ENCODE assay signal across 12 mouse cellular contexts in the genomic region with DNA sequence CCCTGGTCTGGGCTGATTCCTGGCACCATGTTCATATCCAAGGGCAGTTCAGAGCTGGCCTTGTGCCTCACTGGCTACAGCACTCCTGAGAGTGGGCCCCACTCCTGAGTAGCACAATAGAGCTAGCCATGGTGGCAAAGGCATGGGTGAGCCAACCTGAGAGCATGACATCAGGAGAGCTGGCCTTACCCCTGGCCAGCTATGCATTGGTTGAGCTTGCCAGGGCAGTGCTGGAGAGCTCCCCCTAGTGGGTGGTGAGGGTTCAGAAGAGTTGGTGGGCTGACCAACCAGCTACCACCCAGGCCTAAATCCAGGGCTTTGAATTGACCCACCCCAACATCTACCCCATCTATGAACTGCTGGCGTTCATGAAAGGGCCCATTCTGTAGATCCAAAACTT.
DNase-seq lines count a peak whose midpoint lies in the region; ATAC-seq and TF ChIP-seq lines count a peak whose summit lies in the region.
"Had no signal": no experiment of that assay in that cellular context is flagged by ENCODE, and none has a peak within 500 bp of the region (broad histone marks: within the 10 kb centered on the region; RNA-seq: fewer than 3 reads in every experiment).

No protein-coding gene starts in this region.

- no peak overlapping the region for H3K27ac ChIP-seq in kidney, embryonic 14.5 days (ENCODE audit: low read depth, low read length)
- no peak overlapping the region for H3K27ac ChIP-seq in liver, embryonic 14.5 days
- no peak overlapping the region for H3K27ac ChIP-seq in forebrain, embryonic 16.5 days (ENCODE audit: low read length)
- H3K27ac ChIP-seq: embryonic facial prominence, embryonic 10.5 days; limb, embryonic 13.5 days; midbrain, embryonic 12.5 days; stomach, embryonic 15.5 days had no signal

- peak; percentile 77 for TF ChIP-seq CTCF in liver, embryonic 14.5 days (IDR thresholded peaks at IDR 0.05; ENCODE audit: low read depth)

- TF ChIP-seq EP300 in liver, embryonic 14.5 days (IDR thresholded peaks at IDR 0.05; ENCODE audit: low read depth): no peak

- no peak overlapping the region for H3K9ac ChIP-seq in kidney, embryonic 14.5 days (ENCODE audit: low read depth, low read length)
- no peak overlapping the region for H3K9ac ChIP-seq in liver, embryonic 14.5 days (replicated peaks)
- H3K9ac ChIP-seq in forebrain, embryonic 16.5 days (replicated peaks; ENCODE audit: low read depth, low read length): no peak overlapping the region
- H3K9ac ChIP-seq: limb, embryonic 13.5 days; midbrain, embryonic 12.5 days; stomach, embryonic 15.5 days had no signal

- H3K27me3 ChIP-seq in kidney, embryonic 14.5 days (ENCODE audit: control insufficient read depth, insufficient read depth, low read length): no peaks in the 10 kb centered on the region
- no peaks in the 10 kb centered on the region for H3K27me3 ChIP-seq in liver, embryonic 14.5 days (ENCODE audit: control insufficient read depth, insufficient read depth, low read length)
- H3K27me3 ChIP-seq in forebrain, embryonic 16.5 days (replicated peaks; ENCODE audit: control insufficient read depth, insufficient read depth, low read length): no peaks in the 10 kb centered on the region
- H3K27me3 ChIP-seq: limb, embryonic 13.5 days; midbrain, embryonic 12.5 days had no signal

- peak; percentile 38 for DNase-seq in kidney, adult 18-20 months
- peak; percentile 30 for DNase-seq in A20 (ENCODE audit: low read depth, low spot score)
- peak; percentile 36 for DNase-seq in NIH3T3 (ENCODE audit: low read depth)
- DNase-seq in liver, embryonic 14.5 days (ENCODE audit: low read depth in 3 of 3, low spot score in 3 of 3): no peak
- DNase-seq in gastrocnemius, adult 8-10 months (ENCODE audit: low spot score in 2 of 2): no peak
- DNase-seq in frontal cortex, postnatal 14 days (ENCODE audit: low spot score in 2 of 2): no peak

- 90% methylated on average over 1 of the region's 1 CpGs for WGBS in kidney, embryonic 14.5 days
- 50% methylated on average over 1 of the region's 1 CpGs for WGBS in liver, embryonic 14.5 days (ENCODE audit: insufficient replicate concordance)
- 100% methylated on average over 1 of the region's 1 CpGs for WGBS in forebrain, embryonic 16.5 days

- no peak overlapping the region for H3K4me3 ChIP-seq in kidney, embryonic 14.5 days (ENCODE audit: low read length)
- no peak overlapping the region for H3K4me3 ChIP-seq in liver, embryonic 14.5 days (ENCODE audit: insufficient read depth in 1 of 2, low read depth in 2 of 2, low read length in 2 of 2)
- no peak overlapping the region for H3K4me3 ChIP-seq in forebrain, embryonic 16.5 days (replicated peaks; ENCODE audit: low read length)
- H3K4me3 ChIP-seq: embryonic facial prominence, embryonic 10.5 days; limb, embryonic 13.5 days; midbrain, embryonic 12.5 days; stomach, embryonic 15.5 days had no signal

- no peaks in the 10 kb centered on the region for H3K9me3 ChIP-seq in kidney, embryonic 14.5 days (ENCODE audit: control insufficient read depth, low read length)
- H3K9me3 ChIP-seq in liver, embryonic 14.5 days (ENCODE audit: control insufficient read depth, low read length): no peaks in the 10 kb centered on the region
- H3K9me3 ChIP-seq in forebrain, embryonic 16.5 days (ENCODE audit: control insufficient read depth, low read length): no peaks in the 10 kb centered on the region
- H3K9me3 ChIP-seq: embryonic facial prominence, embryonic 10.5 days; limb, embryonic 13.5 days; midbrain, embryonic 12.5 days; stomach, embryonic 15.5 days had no signal

- H3K4me1 ChIP-seq in kidney, embryonic 14.5 days (ENCODE audit: control insufficient read depth, insufficient read depth, low read length): 0 out of 2 replicates have a peak, but pooled peaks cover 4% of the 10 kb centered on the region
- H3K4me1 ChIP-seq in liver, embryonic 14.5 days (replicated peaks; ENCODE audit: control insufficient read depth in 2 of 2, insufficient read depth in 2 of 2, low read length in 1 of 2): no peaks in the 10 kb centered on the region
- H3K4me1 ChIP-seq in forebrain, embryonic 16.5 days (replicated peaks; ENCODE audit: control insufficient read depth, insufficient read depth, low read length): no peaks in the 10 kb centered on the region
- H3K4me1 ChIP-seq: midbrain, embryonic 12.5 days; stomach, embryonic 15.5 days had no signal

- H3K36me3 ChIP-seq in kidney, embryonic 14.5 days (ENCODE audit: control insufficient read depth, insufficient read depth, low read length): no peaks in the 10 kb centered on the region
- H3K36me3 ChIP-seq in liver, embryonic 14.5 days (replicated peaks; ENCODE audit: control insufficient read depth, insufficient read depth, low read depth): no peaks in the 10 kb centered on the region
- H3K36me3 ChIP-seq in forebrain, embryonic 16.5 days (ENCODE audit: control insufficient read depth, insufficient read depth): no peaks in the 10 kb centered on the region
- H3K36me3 ChIP-seq: embryonic facial prominence, embryonic 10.5 days; limb, embryonic 13.5 days; midbrain, embryonic 12.5 days; stomach, embryonic 15.5 days had no signal

- ATAC-seq in kidney, embryonic 14.5 days (ENCODE audit: low FRiP score, low TSS enrichment): no peak
- no peak for ATAC-seq in liver, embryonic 14.5 days (ENCODE audit: insufficient read depth)
- ATAC-seq in forebrain, embryonic 16.5 days: no peak

- H3K4me2 ChIP-seq in kidney, embryonic 14.5 days (replicated peaks; ENCODE audit: low read depth, low read length): no peak overlapping the region
- H3K4me2 ChIP-seq in liver, embryonic 14.5 days (ENCODE audit: low read depth): no peak overlapping the region
- no peak overlapping the region for H3K4me2 ChIP-seq in forebrain, embryonic 16.5 days (ENCODE audit: low read length)
- H3K4me2 ChIP-seq: limb, embryonic 13.5 days; midbrain, embryonic 12.5 days; stomach, embryonic 15.5 days had no signal

Comparison
In these comparisons a context has a peak if more than half of its experiments do, and no peak if none do; other contexts are left out.
1. DNase-seq: peak in kidney, adult 18-20 months (single experiment), A20 (single experiment) and NIH3T3 (single experiment); none in liver, embryonic 14.5 days (0 of 3), gastrocnemius, adult 8-10 months (0 of 2) and frontal cortex, postnatal 14 days (0 of 2).